Mouse (Mus musculus) left cerebral cortex, postnatal 14 days (tissue): ENCODE measurements at regions not wholly inside any gene's neighbourhood (a gene's known extent, or its start where the extent isn't known, plus 50 kb on each side); places are given as distances from the start of the nearest gene placed in this dataset.

Experiments
- DNase-seq, 2 experiments: peaks; one replicate each; pipeline ENCODE4 v3.0.0; 2021 to 2022; ENCODE audit warnings: low spot score in 2 of 2, mixed read lengths in 1 of 2
- intact Hi-C: fragments of 180-260 bp; cut with DNase I; formaldehyde crosslinking; loops from one replicate; pipeline ENCODE4 v1.15.1; 2025

- intact Hi-C loops, result no loop called here
- DNase-seq, result peak; percentile 25 to 37
These were observed 268.2 kb upstream of the Tmem132c start for GRCm38 (mm10) chr5:126973425-126973824.

DNA sequence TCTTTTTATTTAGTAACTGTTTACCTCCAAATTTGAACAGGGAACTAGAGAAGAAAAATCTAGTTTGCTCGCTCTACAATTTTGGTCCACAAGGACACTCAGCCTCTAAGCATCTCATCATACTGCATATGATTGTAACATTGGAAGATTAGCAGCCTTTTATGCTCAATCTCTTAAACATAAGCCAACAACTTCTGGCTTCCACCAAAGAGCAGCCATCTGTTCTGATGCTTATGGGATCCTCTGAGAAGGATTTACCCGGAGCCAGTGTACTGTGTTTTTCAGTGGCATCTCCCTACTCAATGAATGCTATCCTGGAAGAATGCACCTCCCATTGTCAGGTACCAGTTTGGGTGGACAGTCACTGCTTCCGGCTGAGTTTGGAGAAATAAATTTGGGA is 267.0 kb upstream of the Tmem132c start:
- DNase-seq, result peak; percentile 11 to 40
- intact Hi-C loops, result no loop called here

GRCm38 (mm10) chr5:126995577-126995976 is 246.0 kb upstream of the Tmem132c start:
- intact Hi-C loops, result no loop called here
- no peak for DNase-seq

DNA sequence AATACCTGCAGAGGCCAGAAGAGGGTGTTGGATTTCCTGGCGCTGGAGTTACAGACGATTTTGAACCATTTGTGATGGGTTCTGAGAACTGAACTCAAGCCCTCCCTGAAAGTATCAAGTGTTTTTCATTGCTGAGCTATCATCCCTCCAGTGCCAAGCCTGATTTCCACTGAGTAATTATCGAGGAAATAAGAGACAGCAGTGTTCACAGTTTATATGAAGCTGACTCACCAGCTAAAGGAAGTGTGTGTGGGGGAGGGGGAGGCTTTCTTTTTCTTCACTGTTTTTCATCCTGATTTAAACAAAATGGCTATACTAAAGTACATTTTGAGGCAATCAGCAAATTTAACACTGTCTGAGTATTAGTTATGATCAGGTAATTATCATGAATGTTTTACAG is 227.4 kb upstream of the Tmem132c start:
- DNase-seq, result peak; percentile 19 to 32
- intact Hi-C loops, result no loop called here

DNA sequence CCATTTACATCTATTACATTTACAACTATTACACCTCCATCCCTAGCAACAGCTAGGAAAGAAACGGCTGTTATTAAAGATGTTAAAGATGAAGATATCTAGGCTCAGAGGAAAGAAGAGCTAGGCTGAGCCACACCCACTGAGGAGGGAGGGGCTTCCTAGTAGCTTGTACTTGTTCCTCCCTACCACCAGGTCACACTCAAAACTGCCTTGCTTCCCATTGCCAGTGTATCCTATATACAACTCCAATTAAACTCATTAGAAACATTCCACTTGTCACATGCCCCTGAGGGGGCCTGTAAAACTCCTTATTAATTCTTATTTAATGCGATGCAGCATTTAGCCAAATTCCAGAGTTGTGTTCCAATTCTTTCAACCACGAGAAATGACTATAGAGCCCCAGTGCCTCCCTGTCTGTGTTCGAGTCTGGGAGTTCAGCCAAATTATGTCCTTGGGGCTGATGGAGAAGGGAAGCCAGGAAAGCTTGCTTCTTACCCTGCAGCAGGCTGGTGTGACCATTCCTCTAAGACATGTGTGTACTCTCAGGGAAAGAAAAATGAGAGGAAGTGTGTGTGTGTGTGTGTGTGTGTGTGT is 225.0 kb upstream of the Tmem132c start:
- intact Hi-C loops, result no loop called here
- no peak for DNase-seq

- intact Hi-C loops, result no loop called here
These were observed 223.6 kb upstream of the Tmem132c start for GRCm38 (mm10) chr5:127017971-127018370.

GRCm38 (mm10) chr5:127036472-127036871 is 205.1 kb upstream of the Tmem132c start:
- intact Hi-C loops, result no loop called here

More at GRCm38 (mm10) chr5:127017971-127018370, 223.6 kb upstream of the Tmem132c start:
- DNase-seq, result no peak

DNA sequence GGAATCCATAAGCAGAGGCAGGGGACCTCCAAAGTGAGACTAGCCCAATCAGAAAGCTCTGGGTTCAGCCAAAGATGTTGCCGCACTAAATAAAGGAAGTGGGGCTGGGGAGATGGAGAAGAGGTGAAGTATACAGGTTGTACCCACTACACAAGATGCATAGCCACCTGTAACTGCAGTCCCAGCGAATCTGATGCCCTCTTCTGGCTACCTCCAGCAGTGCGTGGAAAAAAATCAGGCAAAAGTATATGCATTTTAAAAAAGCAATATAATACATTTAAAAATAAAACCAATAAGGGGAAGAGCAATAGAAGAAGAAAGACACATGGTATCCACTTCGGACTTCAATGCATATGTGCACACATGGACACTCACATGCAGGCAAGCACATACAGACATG is 183.8 kb upstream of the Tmem132c start:
- intact Hi-C loops, result no loop called here
- DNase-seq, result no peak

More at GRCm38 (mm10) chr5:127036472-127036871, 205.1 kb upstream of the Tmem132c start:
- no peak for DNase-seq

- DNase-seq, result no peak
- intact Hi-C loops, result no loop called here
These were observed 167.3 kb upstream of the Tmem132c start for GRCm38 (mm10) chr5:127074327-127074726.
